Mouse (Mus musculus) CH12.LX (cell line): ENCODE data around the gene Bpifa2. TPM values are rescaled to one million over a fixed set of nuclear protein-coding genes. Genes with fewer than 3 reads are reported as not detected.

Source experiments
- DNase-seq: peaks from one replicate; pipeline ENCODE4 v3.0.0-alpha.2; 2013; ENCODE audit errors: extremely low read depth
- H3K27ac ChIP-seq: 2 replicates; pipeline ENCODE4 v1.5.1; 2012; ENCODE audit warnings: low read depth, mild to moderate bottlenecking, control low read depth, moderate library complexity; ENCODE audit not compliant: insufficient read depth
- H3K27me3 ChIP-seq: replicated peaks from 2 replicates; pipeline ENCODE3; 2012; ENCODE audit warnings: inconsistent platforms
- H3K36me3 ChIP-seq, 2 experiments: replicated peaks in 1 of 2; 2 replicates each; pipeline versions ENCODE3 to v1.6.1; 2012; ENCODE audit warnings: inconsistent platforms in 1 of 2, low read length in 1 of 2, mild to moderate bottlenecking in 1 of 2, mixed read lengths in 1 of 2, moderate library complexity in 1 of 2; ENCODE audit not compliant: control insufficient read depth in 1 of 2, insufficient read depth in 1 of 2
- H3K4me1 ChIP-seq, 2 experiments: 2 replicates each; pipeline ENCODE4 v1.6.1; 2012; ENCODE audit warnings: inconsistent platforms in 1 of 2, moderate library complexity in 1 of 2; ENCODE audit not compliant: insufficient read depth in 2 of 2, control insufficient read depth in 1 of 2
- H3K4me2 ChIP-seq: 2 replicates; pipeline ENCODE4 v1.6.1; 2012; ENCODE audit warnings: low read depth, mild to moderate bottlenecking, control low read depth; ENCODE audit not compliant: poor library complexity, insufficient read depth, severe bottlenecking
- H3K4me3 ChIP-seq, 3 experiments: fragments of 150-350 bp in 1 of 3; sonication (generic) in 1 of 3; replicated peaks in 1 of 3; 2 replicates each; pipeline versions ENCODE3 to v1.5.1; 2011 to 2012; ENCODE audit warnings: low read depth in 2 of 3, low read length in 2 of 3, mild to moderate bottlenecking in 2 of 3, moderate library complexity in 2 of 3, control low read depth in 1 of 3, improper control_type of control experiment in 1 of 3, inconsistent platforms in 1 of 3, mixed read lengths in 1 of 3; ENCODE audit not compliant: poor library complexity in 1 of 3
- H3K79me2 ChIP-seq: replicated peaks from 2 replicates; pipeline ENCODE4 v1.6.1; 2012; ENCODE audit warnings: mild to moderate bottlenecking, moderate library complexity; ENCODE audit not compliant: control insufficient read depth, poor library complexity, insufficient read depth, severe bottlenecking; ENCODE audit errors: extremely low read depth
- H3K9ac ChIP-seq: 2 replicates; pipeline ENCODE4 v1.6.1; 2012; ENCODE audit warnings: low read depth, mild to moderate bottlenecking, control low read depth, moderate library complexity; ENCODE audit not compliant: insufficient read depth
- H3K9me3 ChIP-seq: replicated peaks from 2 replicates; pipeline ENCODE3; 2012; ENCODE audit warnings: low read length, inconsistent platforms, mixed read lengths
- BHLHE40 ChIP-seq: IDR thresholded peaks from 2 replicates; pipeline ENCODE4 v1.6.1; 2011; ENCODE audit warnings: mild to moderate bottlenecking, low read depth, low read length, improper control_type of control experiment
- CHD1 ChIP-seq: IDR thresholded peaks from 2 replicates; pipeline ENCODE4 v1.6.1; 2012; ENCODE audit warnings: low read depth, low read length, improper control_type of control experiment, inconsistent platforms
- CHD2 ChIP-seq: IDR thresholded peaks from 2 replicates; pipeline ENCODE4 v1.6.1; 2011; ENCODE audit warnings: low read length, improper control_type of control experiment
- EP300 ChIP-seq: IDR thresholded peaks from 2 replicates; pipeline ENCODE4 v1.6.1; 2011; ENCODE audit warnings: low read length, improper control_type of control experiment
- ETS1 ChIP-seq: conservative IDR thresholded peaks from 2 replicates; pipeline ENCODE4 v1.6.1; 2012; ENCODE audit warnings: low read depth, mild to moderate bottlenecking, inconsistent platforms, low read length, improper control_type of control experiment, moderate library complexity
- IRF4 ChIP-seq: IDR thresholded peaks from 2 replicates; pipeline ENCODE4 v1.6.1; 2014; ENCODE audit warnings: low read depth, mild to moderate bottlenecking, inconsistent platforms, low read length, improper control_type of control experiment
- MAZ ChIP-seq: IDR thresholded peaks from 2 replicates; pipeline ENCODE4 v1.6.1; 2012; ENCODE audit warnings: low read depth, mild to moderate bottlenecking, inconsistent platforms, low read length, improper control_type of control experiment, moderate library complexity
- MEF2A ChIP-seq: IDR thresholded peaks from 2 replicates; pipeline ENCODE4 v1.6.1; 2014; ENCODE audit warnings: low read depth, mild to moderate bottlenecking, inconsistent platforms, low read length, improper control_type of control experiment, borderline replicate concordance
- MYC ChIP-seq: IDR thresholded peaks from 2 replicates; pipeline ENCODE4 v1.6.1; 2011; ENCODE audit warnings: low read depth, mild to moderate bottlenecking, improper control_type of control experiment, low read length
- NELFE ChIP-seq: IDR thresholded peaks from 2 replicates; pipeline ENCODE4 v1.6.1; 2011; ENCODE audit warnings: low read depth, low read length, improper control_type of control experiment
- PAX5 ChIP-seq: IDR thresholded peaks from 2 replicates; pipeline ENCODE4 v1.6.1; 2012; ENCODE audit warnings: low read length, inconsistent platforms, mixed read lengths
- RCOR1 ChIP-seq: conservative IDR thresholded peaks from 2 replicates; pipeline ENCODE4 v1.6.1; 2012; ENCODE audit warnings: low read depth, mild to moderate bottlenecking, inconsistent platforms, low read length, improper control_type of control experiment
- SIN3A ChIP-seq: IDR thresholded peaks from 2 replicates; pipeline ENCODE4 v1.6.1; 2012; ENCODE audit warnings: low read length, improper control_type of control experiment, inconsistent platforms
- TCF12 ChIP-seq: IDR thresholded peaks from 2 replicates; pipeline ENCODE4 v1.6.1; 2014; ENCODE audit warnings: low read depth, mild to moderate bottlenecking, inconsistent platforms, low read length, improper control_type of control experiment
- USF2 ChIP-seq: conservative IDR thresholded peaks from 2 replicates; pipeline ENCODE4 v1.6.1; 2011; ENCODE audit warnings: low read depth, low read length, improper control_type of control experiment
- ZC3H11A ChIP-seq: IDR thresholded peaks from 2 replicates; pipeline ENCODE4 v1.6.1; 2012; ENCODE audit warnings: low read depth, mild to moderate bottlenecking, inconsistent platforms, low read length, improper control_type of control experiment
- ZMIZ1 ChIP-seq: IDR thresholded peaks from 2 replicates; pipeline ENCODE4 v1.6.1; 2012; ENCODE audit warnings: low read depth, mild to moderate bottlenecking, inconsistent platforms, low read length, improper control_type of control experiment
- ZNF384 ChIP-seq: IDR thresholded peaks from 2 replicates; pipeline ENCODE4 v1.6.1; 2012; ENCODE audit warnings: low read depth, low read length, improper control_type of control experiment, inconsistent platforms
- dilution Hi-C: fragments of 300-500 bp; cut with MboI; formaldehyde crosslinking; loops from 2 replicates; pipeline ENCODE4 v1.14.3; 2020; ENCODE audit warnings: low sequenced_read_pairs; ENCODE audit not compliant: extremely low pct_unique_long_range_greater_than_20kb, extremely low pct_ligation_motif_present
- in situ Hi-C: fragments of 300-500 bp; cut with MboI; formaldehyde crosslinking; loops from 3 replicates; pipeline ENCODE4 v1.14.3; 2019; ENCODE audit warnings: low sequenced_read_pairs, low pct_ligation_motif_present, low pct_unique_long_range_greater_than_20kb, mixed read lengths
- polyA plus RNA-seq: library from polyadenylated mRNA; unstranded; fragments of >175 nt; gene quantifications from 2 replicates; pipeline ENCODE4 v1.2.1, GENCODE M21; 2012; ENCODE audit warnings: low read depth; ENCODE audit not compliant: insufficient read length
- total RNA-seq, 2 experiments: library from RNA; depleted of rRNA; stranded (reverse); fragments of 300-350 nt in 1 of 2; fragments of >200 nt in 1 of 2; gene quantifications; 2 replicates each; pipeline ENCODE4 v1.2.3; 2012 to 2014

Bpifa2 gene
- total and polyA plus RNA-seq, 3 experiments: not detected

DNA sequence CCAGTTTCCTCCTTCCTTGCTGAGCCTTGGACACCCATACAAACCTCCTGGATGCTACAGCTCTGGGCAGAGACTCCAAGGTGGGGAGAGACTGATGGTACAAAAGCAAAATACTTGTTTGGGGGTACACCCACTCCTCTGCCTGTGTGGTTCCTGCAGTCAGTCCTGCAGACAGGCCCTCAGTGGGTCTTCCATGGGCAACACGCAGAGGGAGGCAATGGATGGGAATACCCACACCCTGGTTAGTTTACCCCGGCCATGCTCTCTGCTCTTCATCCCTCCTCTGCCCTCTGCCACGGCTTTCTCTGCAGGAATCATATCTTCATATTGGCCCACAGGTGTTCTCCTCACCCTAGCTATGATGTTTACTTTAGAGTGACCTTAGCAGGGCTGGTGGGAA, 7.6 kb upstream of the Bpifa2 start:
- in situ Hi-C loops (no loop called here), dilution Hi-C loops (no loop called here)
- Histone ChIP-seq H3K4me2 (no peak overlapping the region), H3K9me3 (no peaks in the 10 kb centered on the region), H3K27me3 (peaks cover 94% of the 10 kb centered on the region), H3K79me2 (no peaks in the 10 kb centered on the region), H3K4me3 (no peak overlapping the region), H3K9ac (no peak overlapping the region), H3K4me1 (no peaks in the 10 kb centered on the region), H3K27ac (no peak overlapping the region), H3K36me3 (no peaks in the 10 kb centered on the region)
- no peak for DNase-seq
- TF ChIP-seq IRF4 (no peak), MAZ (no peak)

DNA sequence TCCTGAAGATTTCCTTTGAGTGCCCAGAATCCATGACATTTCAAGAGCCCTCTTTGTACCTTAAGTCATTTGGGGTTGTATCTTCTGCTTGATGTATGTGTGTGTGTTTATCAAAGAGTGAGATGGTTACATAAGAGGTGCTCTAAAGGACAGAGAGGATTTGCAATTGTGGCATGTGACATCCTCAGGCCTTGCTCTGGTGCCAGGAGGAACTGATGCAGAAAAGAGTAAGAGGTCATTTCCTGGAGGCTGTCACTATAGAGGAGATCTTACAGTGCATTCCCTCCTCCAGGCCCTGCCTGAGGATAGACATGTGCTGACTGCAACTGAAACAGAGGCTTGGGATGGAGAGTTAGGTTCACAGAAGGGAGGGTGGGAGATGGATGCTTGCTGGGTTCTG, 7.0 kb upstream of the Bpifa2 start:
- in situ Hi-C loops: no loop called here
- Histone ChIP-seq H3K9ac (no peak overlapping the region), H3K27me3 (peaks cover 96% of the 10 kb centered on the region), H3K79me2 (no peaks in the 10 kb centered on the region), H3K4me1 (no peaks in the 10 kb centered on the region), H3K4me2 (no peak overlapping the region), H3K4me3 (no peak overlapping the region), H3K27ac (no peak overlapping the region), H3K9me3 (no peaks in the 10 kb centered on the region), H3K36me3 (no peaks in the 10 kb centered on the region)
- dilution Hi-C loops: no loop called here
- no peak for DNase-seq
- no peak for TF ChIP-seq CHD1
- TF ChIP-seq EP300: no peak
- no peak for TF ChIP-seq CHD2
- no peak for TF ChIP-seq MEF2A
- no peak for TF ChIP-seq ZMIZ1
- TF ChIP-seq SIN3A: no peak
- TF ChIP-seq USF2: no peak
- no peak for TF ChIP-seq PAX5
- TF ChIP-seq MYC: no peak
- TF ChIP-seq ZNF384: no peak

DNA sequence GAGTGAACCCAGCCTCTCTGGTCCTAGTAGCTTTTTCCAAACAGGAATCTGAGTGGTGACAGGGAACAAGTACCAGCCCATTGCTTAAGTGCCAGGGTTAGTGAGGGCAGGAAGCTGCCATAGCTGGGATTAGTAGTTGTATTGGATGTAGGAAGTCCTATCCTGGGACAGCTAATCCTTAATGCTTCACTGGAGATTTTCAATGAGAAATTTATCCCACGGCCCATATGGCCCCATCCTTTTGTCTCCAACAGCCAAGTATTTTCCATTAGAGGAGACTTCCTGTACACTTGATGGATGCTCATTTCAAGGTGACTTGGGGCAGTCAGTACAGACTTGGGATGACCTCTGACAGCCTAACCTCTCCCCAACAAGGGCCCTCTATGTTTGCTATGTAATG, 3.6 kb upstream of the Bpifa2 start:
- no peak overlapping the region for H3K9ac ChIP-seq
- H3K27me3 ChIP-seq: peaks cover 95% of the 10 kb centered on the region
- no peak for TF ChIP-seq TCF12
- TF ChIP-seq CHD1: no peak
- no peak for TF ChIP-seq ZC3H11A
- no peak for TF ChIP-seq RCOR1
- no peak for TF ChIP-seq ETS1
- TF ChIP-seq ZMIZ1: no peak
- TF ChIP-seq BHLHE40: no peak
- no peak for TF ChIP-seq IRF4
- TF ChIP-seq NELFE: no peak
- no peak overlapping the region for H3K27ac ChIP-seq
- H3K4me3 ChIP-seq: no peak overlapping the region
- no peak overlapping the region for H3K4me2 ChIP-seq
- dilution Hi-C loops (no loop called here), in situ Hi-C loops (no loop called here)
- no peaks in the 10 kb centered on the region for H3K9me3 ChIP-seq
- H3K79me2 ChIP-seq: no peaks in the 10 kb centered on the region
- H3K4me1 ChIP-seq: no peaks in the 10 kb centered on the region
- DNase-seq: no peak
- H3K36me3 ChIP-seq: no peaks in the 10 kb centered on the region
